Mouse (Mus musculus): ENCODE data around the gene Cdkl3. TPM values are rescaled to one million over a fixed set of nuclear protein-coding genes. Genes with fewer than 3 reads are reported as not detected.

The Cdkl3 gene
- total and polyA plus RNA-seq, 2 experiments from 2014 or later: 35.5 to 40.4 TPM

DNA sequence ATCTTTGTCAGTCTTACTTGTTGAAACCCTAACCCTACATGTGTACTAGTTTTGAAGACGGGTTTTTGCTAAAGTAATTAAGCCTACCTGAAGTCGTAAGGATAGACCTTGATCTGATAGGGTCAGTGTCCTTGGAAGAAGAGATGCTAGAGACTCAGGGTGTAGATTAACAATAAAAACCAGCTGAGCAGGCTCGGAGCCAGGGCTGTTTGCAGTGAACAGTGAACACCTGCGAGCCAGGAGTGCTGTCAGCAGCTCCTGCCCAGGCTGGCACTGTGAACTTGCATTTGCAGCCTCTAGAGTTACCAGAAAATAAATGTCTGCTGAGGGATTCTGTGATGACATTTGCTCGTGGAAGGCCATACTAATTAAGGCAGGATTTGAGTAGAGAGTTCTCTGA is 55.0 kb downstream of the Cdkl3 start:
- 74% methylated on average over 5 of the region's 5 CpGs for WGBS
- ATAC-seq (no peak), DNase-seq (no peak)
- no peaks in the 10 kb centered on the region for H3K4me1 ChIP-seq (ENCODE audit: insufficient read depth)
- no peak overlapping the region for H3K4me3 ChIP-seq (ENCODE audit: low read depth, low read length)
- no peak for TF ChIP-seq CTCF (IDR thresholded peaks at IDR 0.05; ENCODE audit: low read depth)
- H3K9ac ChIP-seq: no peak overlapping the region
- H3K27ac ChIP-seq (ENCODE audit: low read depth, low read length): no peak overlapping the region
- H3K27me3 ChIP-seq (ENCODE audit: insufficient read depth, low read length): no peaks in the 10 kb centered on the region
- H3K9me3 ChIP-seq (ENCODE audit: low read length): no peaks in the 10 kb centered on the region
- H3K36me3 ChIP-seq (ENCODE audit: insufficient read depth): no peaks in the 10 kb centered on the region
- no peak overlapping the region for H3K4me2 ChIP-seq (ENCODE audit: low read depth)

DNA sequence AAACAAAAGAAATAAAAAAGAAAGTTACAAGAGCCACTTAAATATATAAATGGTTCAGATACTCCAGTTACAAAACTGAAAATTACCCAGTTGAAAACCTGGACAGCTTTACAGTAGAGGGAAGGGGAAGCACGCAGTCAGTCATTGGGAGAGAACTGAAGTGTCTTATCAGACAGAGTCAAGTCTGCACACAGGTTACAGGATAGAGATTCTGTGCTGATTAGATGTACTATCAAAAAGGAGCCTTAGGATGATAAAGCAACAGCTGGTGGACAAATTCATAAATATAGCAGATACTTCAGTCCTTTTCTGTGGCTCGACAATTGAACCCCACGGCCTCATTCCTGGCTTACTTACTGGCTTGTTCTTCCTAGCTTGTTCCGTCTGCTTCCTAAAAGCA is 56.3 kb downstream of the Cdkl3 start:
- Histone ChIP-seq H3K9me3 (ENCODE audit: low read length) (no peaks in the 10 kb centered on the region), H3K27me3 (ENCODE audit: insufficient read depth, low read length) (no peaks in the 10 kb centered on the region), H3K27ac (ENCODE audit: low read depth, low read length) (no peak overlapping the region), H3K36me3 (ENCODE audit: insufficient read depth) (no peaks in the 10 kb centered on the region), H3K4me3 (ENCODE audit: low read depth, low read length) (no peak overlapping the region), H3K4me1 (ENCODE audit: insufficient read depth) (no peaks in the 10 kb centered on the region), H3K4me2 (ENCODE audit: low read depth) (no peak overlapping the region), H3K9ac (no peak overlapping the region)
- ATAC-seq (no peak), DNase-seq (no peak)
- TF ChIP-seq CTCF (IDR thresholded peaks at IDR 0.05; ENCODE audit: low read depth): no peak
- 93% methylated on average over 4 of the region's 4 CpGs for WGBS

DNA sequence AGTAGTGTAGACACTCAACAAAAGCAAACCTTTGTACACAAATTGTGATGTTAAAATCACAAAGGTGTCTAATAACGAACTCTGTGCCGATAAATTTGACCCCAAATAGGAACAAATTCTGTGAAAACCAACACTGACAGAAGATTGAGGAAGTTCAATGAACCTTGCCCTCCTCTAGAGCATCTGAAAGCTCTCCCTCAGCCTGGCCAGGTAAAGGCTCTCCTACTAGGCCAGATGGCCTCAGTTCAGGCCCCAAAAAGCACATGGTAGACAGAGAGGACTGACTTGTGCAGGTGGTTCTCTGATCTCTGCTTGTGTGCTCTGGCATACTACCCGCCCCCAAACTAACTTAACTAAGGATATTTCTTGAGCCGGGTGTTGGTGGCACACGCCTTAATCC is 58.4 kb downstream of the Cdkl3 start:
- Histone ChIP-seq H3K9me3 (ENCODE audit: low read length) (no peaks in the 10 kb centered on the region), H3K36me3 (ENCODE audit: insufficient read depth) (no peaks in the 10 kb centered on the region), H3K27ac (ENCODE audit: low read depth, low read length) (no peak overlapping the region), H3K9ac (no peak overlapping the region), H3K27me3 (ENCODE audit: insufficient read depth, low read length) (no peaks in the 10 kb centered on the region), H3K4me2 (ENCODE audit: low read depth) (no peak overlapping the region), H3K4me3 (ENCODE audit: low read depth, low read length) (no peak overlapping the region), H3K4me1 (ENCODE audit: insufficient read depth) (no peaks in the 10 kb centered on the region)
- WGBS: 97% methylated on average over 5 of the region's 5 CpGs
- ATAC-seq: no peak
- DNase-seq: no peak
- no peak for TF ChIP-seq CTCF (IDR thresholded peaks at IDR 0.05; ENCODE audit: low read depth)

DNA sequence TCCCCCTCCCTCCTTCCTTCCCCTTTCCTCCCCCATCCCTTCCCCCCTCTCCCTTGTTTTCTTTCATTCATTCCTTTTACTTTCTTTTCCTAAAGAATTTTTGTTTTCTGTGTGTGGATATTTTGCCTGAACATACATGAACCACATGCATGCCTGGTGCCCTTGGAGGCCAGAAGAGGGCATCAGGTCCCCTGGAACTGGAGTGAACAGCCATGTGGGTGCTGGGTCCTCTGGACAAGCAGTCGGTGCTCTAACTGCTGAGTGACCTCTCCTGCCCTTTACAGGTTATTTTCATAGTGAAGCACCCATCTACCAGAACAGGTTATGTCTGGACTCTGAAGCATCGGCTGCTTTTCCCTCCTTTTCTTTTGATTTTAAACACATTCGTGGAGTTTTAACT is 60.4 kb downstream of the Cdkl3 start:
- Histone ChIP-seq H3K36me3 (ENCODE audit: insufficient read depth) (no peaks in the 10 kb centered on the region), H3K4me1 (ENCODE audit: insufficient read depth) (no peaks in the 10 kb centered on the region), H3K4me2 (ENCODE audit: low read depth) (no peak overlapping the region), H3K4me3 (ENCODE audit: low read depth, low read length) (no peak overlapping the region), H3K27me3 (ENCODE audit: insufficient read depth, low read length) (no peaks in the 10 kb centered on the region), H3K9me3 (ENCODE audit: low read length) (no peaks in the 10 kb centered on the region), H3K27ac (ENCODE audit: low read depth, low read length) (no peak overlapping the region), H3K9ac (no peak overlapping the region)
- TF ChIP-seq CTCF (IDR thresholded peaks at IDR 0.05; ENCODE audit: low read depth): peak; percentile 28
- WGBS: 52% methylated on average over 3 of the region's 3 CpGs
- DNase-seq (no peak), ATAC-seq (no peak)

DNA sequence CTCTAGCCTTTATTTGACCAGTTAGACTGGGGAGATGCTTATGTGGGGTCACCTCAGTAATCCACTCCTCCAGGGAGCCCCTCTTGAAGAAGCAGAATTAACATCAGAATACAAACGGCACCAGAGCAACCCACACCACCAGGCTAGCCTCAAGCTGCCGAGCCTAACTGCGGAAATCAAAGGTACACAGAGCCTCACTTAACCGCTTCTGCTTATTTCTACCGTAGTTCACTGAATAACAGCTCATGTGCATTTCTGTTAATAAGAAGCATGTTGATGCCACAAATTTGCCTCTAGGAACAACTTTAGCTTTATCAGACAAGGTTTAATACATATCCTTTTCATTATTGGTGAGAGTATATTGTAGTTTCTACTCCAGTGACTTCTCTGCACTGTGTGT is 61.8 kb downstream of the Cdkl3 start:
- no peak overlapping the region for H3K4me3 ChIP-seq (ENCODE audit: low read depth, low read length)
- ATAC-seq (no peak), DNase-seq (no peak)
- H3K4me1 ChIP-seq (ENCODE audit: insufficient read depth): no peaks in the 10 kb centered on the region
- H3K36me3 ChIP-seq (ENCODE audit: insufficient read depth): no peaks in the 10 kb centered on the region
- H3K27ac ChIP-seq (ENCODE audit: low read depth, low read length): no peak overlapping the region
- no peak overlapping the region for H3K4me2 ChIP-seq (ENCODE audit: low read depth)
- WGBS: 12% methylated on average over 5 of the region's 5 CpGs
- no peak for TF ChIP-seq CTCF (IDR thresholded peaks at IDR 0.05; ENCODE audit: low read depth)
- no peaks in the 10 kb centered on the region for H3K9me3 ChIP-seq (ENCODE audit: low read length)
- H3K27me3 ChIP-seq (ENCODE audit: insufficient read depth, low read length): no peaks in the 10 kb centered on the region
- no peak overlapping the region for H3K9ac ChIP-seq

DNA sequence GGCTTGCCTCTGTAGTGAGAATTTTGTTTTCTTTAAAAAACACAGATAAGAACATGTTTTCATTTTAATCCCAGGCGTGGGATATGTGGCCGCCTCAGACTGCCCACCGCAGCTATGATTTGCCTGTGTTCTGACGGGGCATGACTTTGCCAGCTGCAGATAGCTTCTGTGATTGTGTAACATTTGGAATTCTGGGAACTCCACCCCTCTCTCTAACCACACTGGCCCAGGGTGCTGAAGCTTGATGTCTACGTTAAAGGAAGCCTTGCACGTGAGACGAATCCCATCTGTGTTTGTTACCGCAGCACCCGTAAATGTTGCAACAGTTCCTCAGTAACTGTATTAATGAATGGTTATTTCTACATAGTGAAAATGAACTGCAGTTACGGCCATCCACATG is 67.7 kb downstream of the Cdkl3 start:
- DNase-seq (no peak), ATAC-seq (no peak)
- Histone ChIP-seq H3K4me2 (ENCODE audit: low read depth) (no peak overlapping the region), H3K9me3 (ENCODE audit: low read length) (no peaks in the 10 kb centered on the region), H3K9ac (no peak overlapping the region), H3K36me3 (ENCODE audit: insufficient read depth) (no peaks in the 10 kb centered on the region), H3K27ac (ENCODE audit: low read depth, low read length) (no peak overlapping the region), H3K4me3 (ENCODE audit: low read depth, low read length) (no peak overlapping the region), H3K27me3 (ENCODE audit: insufficient read depth, low read length) (no peaks in the 10 kb centered on the region), H3K4me1 (ENCODE audit: insufficient read depth) (no peaks in the 10 kb centered on the region)
- no peak for TF ChIP-seq CTCF (IDR thresholded peaks at IDR 0.05; ENCODE audit: low read depth)
- WGBS: 83% methylated on average over 10 of the region's 10 CpGs

DNA sequence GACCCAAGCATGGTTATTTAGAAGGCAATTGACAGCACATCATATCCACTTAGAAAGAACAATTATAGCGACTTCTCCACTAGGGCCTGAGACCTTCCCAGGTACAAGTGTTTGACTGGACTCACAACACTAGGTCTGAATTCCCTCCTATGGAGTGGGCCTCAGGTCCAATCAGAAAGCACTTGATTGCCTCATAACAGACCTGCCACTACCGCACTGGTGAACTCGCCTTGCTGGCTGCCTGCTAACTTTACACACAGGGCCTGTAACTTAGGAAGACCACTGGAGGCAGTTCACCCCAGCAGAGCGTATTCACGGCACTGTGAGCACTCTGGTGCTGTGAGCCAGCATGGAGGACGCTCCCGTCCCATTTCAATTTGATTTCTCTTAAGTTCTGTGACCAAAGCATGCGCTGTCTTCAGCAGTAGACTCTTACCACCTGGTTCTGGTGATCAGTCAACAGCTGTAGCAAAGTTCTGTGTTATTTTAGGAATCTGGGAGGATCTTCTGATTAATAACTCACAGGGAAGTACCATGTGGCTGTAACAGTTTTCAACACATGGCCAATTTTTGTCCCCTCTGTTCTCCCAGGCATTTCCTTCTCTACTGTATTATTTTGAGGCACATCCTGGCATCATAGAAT is 69.6 kb downstream of the Cdkl3 start:
- no peaks in the 10 kb centered on the region for H3K4me1 ChIP-seq (ENCODE audit: insufficient read depth)
- no peaks in the 10 kb centered on the region for H3K9me3 ChIP-seq (ENCODE audit: low read length)
- 82% methylated on average over 8 of the region's 8 CpGs for WGBS
- ATAC-seq (no peak), DNase-seq (no peak)
- no peak overlapping the region for H3K27ac ChIP-seq (ENCODE audit: low read depth, low read length)
- TF ChIP-seq CTCF (IDR thresholded peaks at IDR 0.05; ENCODE audit: low read depth): no peak
- no peak overlapping the region for H3K4me2 ChIP-seq (ENCODE audit: low read depth)
- H3K9ac ChIP-seq: no peak overlapping the region
- no peaks in the 10 kb centered on the region for H3K27me3 ChIP-seq (ENCODE audit: insufficient read depth, low read length)
- no peak overlapping the region for H3K4me3 ChIP-seq (ENCODE audit: low read depth, low read length)
- H3K36me3 ChIP-seq (ENCODE audit: insufficient read depth): no peaks in the 10 kb centered on the region
